Mouse (Mus musculus) embryonic facial prominence, embryonic 13.5 days (tissue): ENCODE results near the gene Naa16. TPM values are rescaled to one million over a fixed set of nuclear protein-coding genes. Genes with fewer than 3 reads are reported as not detected.
"Not testable (repeated sequence)": the region's sequence is repeated elsewhere in the genome, so short reads cannot be mapped to it uniquely, and the experiment has no call there.

ENCODE experiments used
- ATAC-seq: fragments of 200-750 bp; cut with Nextera tagmentation; 2 replicates; pipeline ENCODE4 v1.8.0; 2017; ENCODE audit warnings: low read depth; ENCODE audit not compliant: insufficient number of reproducible peaks, insufficient read depth, low FRiP score, low TSS enrichment
- H3K27ac ChIP-seq: fragments of 300-500 bp; sonication (generic); 2 replicates; pipeline ENCODE4 v1.5.1; 2015; ENCODE audit warnings: moderate library complexity, mild to moderate bottlenecking, inconsistent platforms
- H3K27me3 ChIP-seq: fragments of 300-500 bp; sonication (generic); 2 replicates; pipeline ENCODE4 v1.6.1; 2015; ENCODE audit warnings: mild to moderate bottlenecking, inconsistent platforms
- H3K36me3 ChIP-seq: fragments of 300-500 bp; sonication (generic); 2 replicates; pipeline ENCODE4 v1.6.1; 2015; ENCODE audit warnings: mild to moderate bottlenecking, inconsistent platforms
- H3K4me1 ChIP-seq: fragments of 300-500 bp; sonication (generic); 2 replicates; pipeline ENCODE4 v1.6.1; 2015; ENCODE audit warnings: inconsistent platforms
- H3K4me2 ChIP-seq: fragments of 300-500 bp; sonication (generic); 2 replicates; pipeline ENCODE4 v1.6.1; 2015; ENCODE audit warnings: moderate library complexity, mild to moderate bottlenecking, inconsistent platforms
- H3K4me3 ChIP-seq: fragments of 300-500 bp; sonication (generic); 2 replicates; pipeline ENCODE4 v1.5.1; 2015; ENCODE audit warnings: mild to moderate bottlenecking, inconsistent platforms
- H3K9ac ChIP-seq: fragments of 300-500 bp; sonication (generic); 2 replicates; pipeline ENCODE4 v1.6.1; 2015; ENCODE audit warnings: mild to moderate bottlenecking, inconsistent platforms
- H3K9me3 ChIP-seq: fragments of 300-500 bp; sonication (generic); 2 replicates; pipeline ENCODE4 v1.6.1; 2016; ENCODE audit warnings: inconsistent platforms
- WGBS: fragments of 180-500 bp; shearing (Covaris S2); methylation state at CpG from one replicate; pipeline ENCODE4 v1.1.7; 2015; ENCODE audit warnings: mixed read lengths; 5-methylcytosine and 5-hydroxymethylcytosine counted together
- polyA plus RNA-seq: library from polyadenylated mRNA; unstranded; fragments of >200 nt; fragmentation: Nextera tagmentation; extraction: Ambion mirVana; gene quantifications from 2 replicates; pipeline ENCODE4 v1.2.1, GENCODE M21; 2015

Naa16 gene
- polyA plus RNA-seq = 51.0 and 51.6 TPM in 2 replicates

GRCm38 (mm10) chr14:79390265-79390926, at the start of gene Naa16:
Gene Naa16 (minus strand): TSS chr14:79390778.
- Histone ChIP-seq H3K9me3 (no peaks in the 10 kb centered on the region), H3K27ac (peak within 1 kb of the TSS; percentile 99), H3K4me1 (peaks cover 6% of the 10 kb centered on the region), H3K4me3 (peak within 1 kb of the TSS; percentile 75), H3K4me2 (peak within 1 kb of the TSS; percentile 84), H3K9ac (peak within 1 kb of the TSS; percentile 93), H3K27me3 (no peaks in the 10 kb centered on the region), H3K36me3 (peaks cover 11% of the 10 kb centered on the region)
- peak; percentile 94 for ATAC-seq
- WGBS = under 1% methylated on average over 71 of the region's 71 CpGs

GRCm38 (mm10) chr14:79434068-79434467, 43.5 kb upstream of the Naa16 start:
- H3K9ac ChIP-seq = no peak overlapping the region
- H3K9me3 ChIP-seq = no peaks in the 10 kb centered on the region; the same call in 1 of the 2 replicates
- H3K4me1 ChIP-seq = no peaks in the 10 kb centered on the region
- no peak overlapping the region for H3K27ac ChIP-seq
- H3K27me3 ChIP-seq = no peaks in the 10 kb centered on the region
- 82% methylated on average over 1 of the region's 1 CpGs for WGBS
- ATAC-seq = no peak
- H3K36me3 ChIP-seq = peaks cover 4% of the 10 kb centered on the region
- H3K4me2 ChIP-seq = no peak overlapping the region
- no peak overlapping the region for H3K4me3 ChIP-seq

- 0 out of 2 replicates have a peak, but pooled peaks have one; percentile 29 for ATAC-seq
- peak overlapping the region; percentile 52 for H3K4me3 ChIP-seq
- peak overlapping the region; percentile 55 for H3K4me2 ChIP-seq
- WGBS = 61% methylated on average over 12 of the region's 59 CpGs
- peak overlapping the region; percentile 72 for H3K9ac ChIP-seq
- not testable (repeated sequence) for H3K4me1 ChIP-seq, H3K27me3 ChIP-seq
- H3K36me3 ChIP-seq = peaks cover 25% of the 10 kb centered on the region
- peaks cover 14% of the 10 kb centered on the region; the same call in 1 of the 2 replicates for H3K9me3 ChIP-seq
- H3K27ac ChIP-seq = peak overlapping the region; percentile 82
These were observed 36.3 kb upstream of the Naa16 start for GRCm38 (mm10) chr14:79426730-79427365.

DNA sequence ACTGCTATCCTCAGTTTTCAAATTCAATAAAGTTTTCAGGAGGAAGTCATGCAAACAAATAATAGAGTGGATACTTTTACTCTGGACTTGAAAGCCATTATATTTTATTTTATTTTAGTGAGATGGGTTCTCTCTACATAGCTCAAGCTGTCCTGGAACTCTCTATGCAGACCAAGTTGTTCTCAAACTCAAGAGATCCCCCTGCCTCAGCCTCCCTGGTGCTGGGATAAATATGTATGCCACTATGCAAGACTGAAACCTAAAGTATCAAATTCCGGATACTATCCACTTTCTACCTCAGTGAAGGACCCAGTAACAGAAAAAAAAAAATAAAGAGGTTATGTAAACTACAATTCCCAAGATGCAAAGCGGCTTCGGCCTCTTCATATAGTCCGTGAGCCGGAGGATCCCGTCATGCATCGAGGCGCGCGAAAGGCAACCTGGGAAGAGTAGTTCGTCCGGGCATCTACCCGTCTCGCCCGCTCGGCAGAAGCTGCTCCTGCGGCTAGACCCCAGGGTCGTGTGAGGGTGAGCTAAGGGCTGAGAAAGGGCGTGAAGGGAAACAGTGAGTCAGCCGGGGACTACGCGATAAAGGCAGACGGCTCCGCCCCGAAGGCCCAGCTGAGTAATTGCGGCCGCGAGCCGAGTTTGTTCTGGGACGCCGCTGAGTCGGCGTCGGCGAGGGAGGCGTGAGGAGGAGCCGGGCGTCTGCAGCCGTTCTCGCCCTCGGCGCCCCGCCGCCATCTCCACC, 35.6 kb upstream of the Naa16 start, which contains the start of gene Kbtbd7:
Gene Kbtbd7 (plus strand): TSS at position 533 of the 751 bp plus-strand sequence.
- H3K4me1 ChIP-seq = no peaks in the 10 kb centered on the region
- no peaks in the 10 kb centered on the region for H3K27me3 ChIP-seq
- peak within 1 kb of the TSS; percentile 82 for H3K27ac ChIP-seq
- H3K9me3 ChIP-seq = peaks cover 14% of the 10 kb centered on the region; the same call in 1 of the 2 replicates
- under 1% methylated on average over 43 of the region's 44 CpGs for WGBS
- H3K4me2 ChIP-seq = peak within 1 kb of the TSS; percentile 55
- peak within 1 kb of the TSS; percentile 52 for H3K4me3 ChIP-seq
- H3K36me3 ChIP-seq = peaks cover 21% of the 10 kb centered on the region
- peak within 1 kb of the TSS; percentile 72 for H3K9ac ChIP-seq
- ATAC-seq = peak; percentile 97

GRCm38 (mm10) chr14:79420083-79420685, 29.6 kb upstream of the Naa16 start:
- H3K9me3 ChIP-seq = no peaks in the 10 kb centered on the region
- H3K36me3 ChIP-seq = peaks cover 17% of the 10 kb centered on the region
- no peaks in the 10 kb centered on the region for H3K27me3 ChIP-seq
- WGBS = 63% methylated on average over 20 of the region's 20 CpGs
- no peak overlapping the region for H3K4me2 ChIP-seq
- 0 out of 2 replicates have a peak, but pooled peaks cover 3% of the 10 kb centered on the region for H3K4me1 ChIP-seq
- no peak overlapping the region for H3K27ac ChIP-seq
- ATAC-seq = no peak
- H3K9ac ChIP-seq = no peak overlapping the region
- no peak overlapping the region for H3K4me3 ChIP-seq

- 88% methylated on average over 6 of the region's 6 CpGs for WGBS
- no peak overlapping the region for H3K27ac ChIP-seq
- H3K4me1 ChIP-seq = no peaks in the 10 kb centered on the region
- ATAC-seq = no peak
- H3K27me3 ChIP-seq = no peaks in the 10 kb centered on the region
- no peak overlapping the region for H3K9ac ChIP-seq
- H3K9me3 ChIP-seq = no peaks in the 10 kb centered on the region
- no peak overlapping the region for H3K4me3 ChIP-seq
- H3K36me3 ChIP-seq = peaks cover 36% of the 10 kb centered on the region
- H3K4me2 ChIP-seq = no peak overlapping the region
These were observed 22.5 kb upstream of the Naa16 start for GRCm38 (mm10) chr14:79413121-79413520.

- Histone ChIP-seq H3K9ac (no peak overlapping the region), H3K4me1 (no peaks in the 10 kb centered on the region), H3K9me3 (no peaks in the 10 kb centered on the region), H3K4me2 (no peak overlapping the region), H3K27ac (no peak overlapping the region), H3K4me3 (no peak overlapping the region), H3K27me3 (no peaks in the 10 kb centered on the region), H3K36me3 (peaks cover 31% of the 10 kb centered on the region)
- WGBS = 77% methylated on average over 2 of the region's 2 CpGs
- ATAC-seq = no peak
These were observed 20.1 kb upstream of the Naa16 start for GRCm38 (mm10) chr14:79410662-79411061.

- H3K9ac ChIP-seq = no peak overlapping the region
- WGBS = 92% methylated on average over 6 of the region's 6 CpGs
- H3K4me1 ChIP-seq = no peaks in the 10 kb centered on the region
- H3K4me3 ChIP-seq = no peak overlapping the region
- no peaks in the 10 kb centered on the region for H3K9me3 ChIP-seq
- ATAC-seq = no peak
- H3K4me2 ChIP-seq = no peak overlapping the region
- peaks cover 29% of the 10 kb centered on the region for H3K36me3 ChIP-seq
- no peak overlapping the region for H3K27ac ChIP-seq
- no peaks in the 10 kb centered on the region for H3K27me3 ChIP-seq
These were observed 18.8 kb upstream of the Naa16 start for GRCm38 (mm10) chr14:79409278-79409830.

DNA sequence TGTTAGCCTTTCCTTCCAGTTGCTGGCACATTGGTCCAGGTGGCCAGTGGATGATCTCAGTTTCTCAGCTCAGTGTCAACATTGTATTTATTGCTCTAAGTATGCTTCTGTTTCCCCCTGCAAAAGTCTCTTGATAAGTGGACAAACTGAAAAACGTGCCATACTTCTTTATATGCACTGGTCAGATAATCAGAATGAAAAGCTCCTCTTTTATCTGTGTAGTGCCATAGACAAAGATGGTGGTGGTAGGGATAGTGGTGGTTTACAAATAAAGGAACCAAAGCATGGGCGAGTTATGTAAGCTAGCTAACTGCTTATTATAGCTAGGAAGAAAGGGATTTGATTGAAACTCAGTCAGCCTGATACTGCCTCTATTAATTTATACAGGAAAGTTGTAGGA, 17.1 kb upstream of the Naa16 start:
- Histone ChIP-seq H3K27ac (no peak overlapping the region), H3K36me3 (peaks cover 27% of the 10 kb centered on the region), H3K9me3 (no peaks in the 10 kb centered on the region), H3K27me3 (no peaks in the 10 kb centered on the region), H3K4me3 (no peak overlapping the region), H3K4me1 (no peaks in the 10 kb centered on the region), H3K4me2 (no peak overlapping the region), H3K9ac (no peak overlapping the region)
- no peak for ATAC-seq
- WGBS = 75% methylated on average over 2 of the region's 2 CpGs

GRCm38 (mm10) chr14:79397321-79398122, 6.9 kb upstream of the Naa16 start, which contains the start of gene Mtrf1:
Gene Mtrf1 (plus strand): TSS chr14:79397772.
- H3K4me1 ChIP-seq = peaks cover 7% of the 10 kb centered on the region; the same call in 1 of the 2 replicates
- H3K36me3 ChIP-seq = peaks cover 10% of the 10 kb centered on the region
- H3K9ac ChIP-seq = peak within 1 kb of the TSS; percentile 73
- peak; percentile 71; the same call in 1 of the 2 replicates for ATAC-seq
- peak within 1 kb of the TSS; percentile 92 for H3K27ac ChIP-seq
- peak within 1 kb of the TSS; percentile 58 for H3K4me2 ChIP-seq
- H3K27me3 ChIP-seq = no peaks in the 10 kb centered on the region
- 20% methylated on average over 23 of the region's 23 CpGs for WGBS
- H3K9me3 ChIP-seq = no peaks in the 10 kb centered on the region
- peak within 1 kb of the TSS; percentile 61 for H3K4me3 ChIP-seq
